Mouse (Mus musculus): ENCODE results near the gene Zfp217. TPM values are rescaled to one million over a fixed set of nuclear protein-coding genes. Genes with fewer than 3 reads are reported as not detected.
A peak's percentile ranks its signal among the peaks of the same experiment; 100 is the strongest.

Zfp217 gene
- total and polyA plus RNA-seq, 3 experiments = 5.3 to 12.1 (median 10.0) TPM

DNA sequence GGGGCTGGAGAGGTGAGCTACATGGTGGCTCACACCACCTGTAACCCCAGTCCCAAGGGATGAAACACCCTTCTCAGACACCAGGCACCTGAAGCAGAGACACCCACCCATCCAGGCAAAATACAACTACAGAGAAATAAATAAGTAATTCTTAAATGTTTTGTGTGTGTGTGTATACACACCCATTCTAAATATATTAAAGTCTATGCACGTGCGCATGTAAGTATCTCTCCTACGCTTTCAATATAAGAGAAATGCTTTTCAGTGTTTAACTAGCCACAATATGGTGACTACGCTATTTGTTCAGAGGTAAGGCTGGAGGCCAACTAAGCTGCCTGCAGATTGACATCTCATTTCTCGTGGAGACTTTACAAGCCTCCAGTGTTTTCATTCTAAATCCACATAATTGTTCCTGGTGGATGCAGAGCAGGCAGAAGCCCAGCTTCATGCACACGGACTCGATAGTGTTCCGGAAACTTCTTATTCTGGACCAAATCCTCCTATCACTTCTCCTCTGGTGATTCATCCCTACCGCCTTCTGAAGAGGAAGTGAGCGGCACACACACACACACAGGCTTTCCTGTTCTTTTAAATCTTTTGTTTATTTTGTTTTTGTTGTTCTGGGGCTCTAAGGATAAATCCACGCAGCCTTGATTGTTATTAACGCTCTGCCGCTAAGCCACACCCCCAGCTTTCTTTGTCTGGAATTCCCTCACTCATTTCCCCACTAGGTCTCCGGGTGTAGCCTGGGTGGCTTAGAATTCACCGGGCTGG lies 12.1 kb upstream of the Zfp217 start:
- H3K27ac ChIP-seq (ENCODE audit: insufficient read depth, low read depth) = no peak overlapping the region
- no peaks in the 10 kb centered on the region for H3K9me3 ChIP-seq (replicated peaks; ENCODE audit: low read length)
- dilution Hi-C loops (cut with MboI; ENCODE audit: extremely low pct_ligation_motif_present, extremely low pct_unique_long_range_greater_than_20kb, low sequenced_read_pairs) = no loop called here
- H3K79me2 ChIP-seq (replicated peaks; ENCODE audit: control insufficient read depth, extremely low read depth, insufficient read depth, poor library complexity, severe bottlenecking) = no peaks in the 10 kb centered on the region
- H3K4me2 ChIP-seq (ENCODE audit: insufficient read depth, low read depth, poor library complexity, severe bottlenecking) = no peak overlapping the region
- no peak overlapping the region for H3K4me3 ChIP-seq (replicated peaks in 1 of 3; ENCODE audit: low read depth in 2 of 3, low read length in 2 of 3, poor library complexity in 1 of 3)
- peaks cover 0 to 35% of the 10 kb centered on the region in 2 experiments; a peak in 2 of 4 replicates for H3K4me1 ChIP-seq (ENCODE audit: control insufficient read depth in 1 of 2, insufficient read depth in 2 of 2)
- in situ Hi-C loops (cut with MboI; ENCODE audit: low pct_ligation_motif_present, low pct_unique_long_range_greater_than_20kb, low sequenced_read_pairs) = no loop called here
- no peaks in the 10 kb centered on the region for H3K36me3 ChIP-seq (replicated peaks in 1 of 2; ENCODE audit: control insufficient read depth in 1 of 2, insufficient read depth in 1 of 2, low read length in 1 of 2)
- H3K9ac ChIP-seq (ENCODE audit: insufficient read depth, low read depth) = no peak overlapping the region
- H3K27me3 ChIP-seq (replicated peaks) = no peaks in the 10 kb centered on the region
- no peak for TF ChIP-seq PAX5 (IDR thresholded peaks at IDR 0.05; ENCODE audit: low read length)
- TF ChIP-seq ELF1 (IDR thresholded peaks at IDR 0.05; ENCODE audit: low read depth, low read length) = no peak
- no peak for TF ChIP-seq GABPA (IDR thresholded peaks at IDR 0.05; ENCODE audit: insufficient replicate concordance, low read depth, low read length)
- no peak for TF ChIP-seq USF2 (conservative IDR thresholded peaks at IDR 0.05; ENCODE audit: low read depth, low read length)
- TF ChIP-seq MAFK (IDR thresholded peaks at IDR 0.05; ENCODE audit: insufficient replicate concordance, low read length) = no peak
- TF ChIP-seq KAT2A (IDR thresholded peaks at IDR 0.05; ENCODE audit: insufficient replicate concordance, low read length) = no peak
- no peak for TF ChIP-seq USF1 (IDR thresholded peaks at IDR 0.05; ENCODE audit: low read depth, low read length)
- peak; percentile 26; the same call in 1 of the 2 replicates for TF ChIP-seq EP300 (IDR thresholded peaks at IDR 0.05; ENCODE audit: low read length)
- TF ChIP-seq MEF2A (IDR thresholded peaks at IDR 0.05; ENCODE audit: borderline replicate concordance, low read depth, low read length) = no peak
- no peak for DNase-seq (ENCODE audit: extremely low read depth)

- Histone ChIP-seq H3K4me3 (replicated peaks in 1 of 3; ENCODE audit: low read depth in 2 of 3, low read length in 2 of 3, poor library complexity in 1 of 3) (no peak overlapping the region), H3K4me2 (ENCODE audit: insufficient read depth, low read depth, poor library complexity, severe bottlenecking) (no peak overlapping the region), H3K27me3 (replicated peaks) (no peaks in the 10 kb centered on the region), H3K9me3 (replicated peaks; ENCODE audit: low read length) (no peaks in the 10 kb centered on the region), H3K27ac (ENCODE audit: insufficient read depth, low read depth) (no peak overlapping the region), H3K4me1 (ENCODE audit: control insufficient read depth in 1 of 2, insufficient read depth in 2 of 2) (peaks cover 0 to 38% of the 10 kb centered on the region in 2 experiments; a peak in 2 of 4 replicates), H3K9ac (ENCODE audit: insufficient read depth, low read depth) (no peak overlapping the region), H3K79me2 (replicated peaks; ENCODE audit: control insufficient read depth, extremely low read depth, insufficient read depth, poor library complexity, severe bottlenecking) (no peaks in the 10 kb centered on the region), H3K36me3 (replicated peaks in 1 of 2; ENCODE audit: control insufficient read depth in 1 of 2, insufficient read depth in 1 of 2, low read length in 1 of 2) (no peaks in the 10 kb centered on the region)
- DNase-seq (ENCODE audit: extremely low read depth) = no peak
- in situ Hi-C loops (cut with MboI; ENCODE audit: low pct_ligation_motif_present, low pct_unique_long_range_greater_than_20kb, low sequenced_read_pairs) = no loop called here
- TF ChIP-seq MAFK (IDR thresholded peaks at IDR 0.05; ENCODE audit: insufficient replicate concordance, low read length) (no peak), POLR2AphosphoS2 (IDR thresholded peaks at IDR 0.05; ENCODE audit: low read depth, low read length) (no peak), ZKSCAN1 (IDR thresholded peaks at IDR 0.05; ENCODE audit: borderline replicate concordance, low read depth, low read length) (no peak), MYC (IDR thresholded peaks at IDR 0.05; ENCODE audit: low read depth, low read length) (no peak), USF1 (IDR thresholded peaks at IDR 0.05; ENCODE audit: low read depth, low read length) (no peak), TCF12 (IDR thresholded peaks at IDR 0.05; ENCODE audit: low read depth, low read length) (no peak), SMC3 (IDR thresholded peaks at IDR 0.05; ENCODE audit: low read depth, low read length) (no peak), TBP (conservative IDR thresholded peaks at IDR 0.05; ENCODE audit: low read depth, low read length) (no peak), RAD21 (IDR thresholded peaks at IDR 0.05; ENCODE audit: low read depth, low read length) (no peak), PAX5 (IDR thresholded peaks at IDR 0.05; ENCODE audit: low read length) (no peak), MAX (IDR thresholded peaks at IDR 0.05; ENCODE audit: low read length) (no peak), JUND (conservative IDR thresholded peaks at IDR 0.05; ENCODE audit: low read depth, low read length) (no peak), NRF1 (IDR thresholded peaks at IDR 0.05; ENCODE audit: low read depth, low read length) (no peak), ELF1 (IDR thresholded peaks at IDR 0.05; ENCODE audit: low read depth, low read length) (no peak), ETS1 (conservative IDR thresholded peaks at IDR 0.05; ENCODE audit: low read depth, low read length) (no peak), BHLHE40 (IDR thresholded peaks at IDR 0.05; ENCODE audit: low read depth, low read length) (no peak)
- dilution Hi-C loops (cut with MboI; ENCODE audit: extremely low pct_ligation_motif_present, extremely low pct_unique_long_range_greater_than_20kb, low sequenced_read_pairs) = no loop called here
Observed at GRCm38 (mm10) chr2:170158987-170159386, 11.1 kb upstream of the Zfp217 start.

All from CH12.LX (cell line).